Mouse (Mus musculus): Measurements from ENCODE around the gene Rps15. TPM values are rescaled to one million over a fixed set of nuclear protein-coding genes. Genes with fewer than 3 reads are reported as not detected.

Gene Rps15
- polyA plus RNA-seq (2014; fragmentation: Illumina TruSeq; extraction: RNeasy Lipid Tissue Mini Kit (QIAGEN cat#74804); ENCODE audit: low read depth, low replicate concordance), result 3.6 TPM

GRCm38 (mm10) chr10:80292251-80293146, at the start of gene Rps15:
Rps15 (plus strand) TSS chr10:80292453.

GRCm38 (mm10) chr10:80248971-80249640, 43.1 kb upstream of the Rps15 start, which contains the start of gene Ndufs7:
Ndufs7 (plus strand) TSS chr10:80249121.

GRCm38 (mm10) chr10:80260642-80261584, 31.3 kb upstream of the Rps15 start, which contains the start of the genes Gamt and Dazap1:
Gamt (minus strand) TSS chr10:80261012.
Dazap1 (plus strand) TSS chr10:80261486.

GRCm38 (mm10) chr10:80295618-80296425, 3.6 kb downstream of the Rps15 start, which contains the start of gene Apc2:
Apc2 (plus strand) TSS chr10:80295977.

GRCm38 (mm10) chr10:80320340-80320760, 28.1 kb downstream of the Rps15 start, which contains the start of gene 2310011J03Rik:
2310011J03Rik (minus strand) TSS chr10:80320537.

DNA sequence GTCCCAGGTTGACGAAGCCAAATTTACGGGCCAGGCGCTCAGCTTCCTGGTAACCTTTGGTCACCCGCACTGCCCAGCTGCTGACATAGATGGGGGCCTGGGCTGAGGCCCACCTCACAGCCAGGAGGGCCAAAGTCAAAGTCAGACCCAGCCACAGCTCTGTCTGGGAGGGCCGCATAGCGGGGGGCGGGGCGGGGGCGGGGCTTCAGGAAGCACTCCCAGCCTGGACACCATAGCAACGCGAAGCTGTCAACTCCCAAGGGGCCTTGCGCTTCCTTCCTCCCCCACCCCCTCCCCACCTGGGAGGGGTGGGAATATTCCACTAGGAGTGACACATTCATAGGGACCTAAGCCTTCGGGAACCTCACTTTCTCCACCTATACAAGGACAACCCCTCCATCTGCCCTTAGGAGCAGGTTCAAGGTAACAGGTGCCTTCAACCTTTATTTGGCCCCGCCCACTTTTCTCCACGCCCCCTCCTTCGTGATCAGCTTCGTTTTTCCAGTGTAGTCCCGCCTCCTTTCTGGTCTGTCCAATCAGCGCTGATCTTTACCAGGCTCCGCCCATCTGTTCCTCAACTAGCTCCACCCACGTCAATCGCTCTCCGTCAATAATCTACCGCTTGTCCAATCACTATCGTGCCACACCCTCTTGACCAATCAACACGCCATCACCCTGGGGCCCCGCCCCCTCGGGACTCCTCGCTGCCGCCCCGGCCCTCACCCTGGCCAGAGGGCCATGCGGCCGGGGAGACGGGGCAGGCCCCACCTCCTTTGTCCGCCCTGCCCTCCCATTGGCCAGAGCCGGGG, 37.2 kb downstream of the Rps15 start, which contains the start of the genes Pcsk4 and Reep6:
Gene Pcsk4 (minus strand): TSS at position 226 of the 809 bp plus-strand sequence.
Gene Reep6 (plus strand): TSS at position 681 of the 809 bp plus-strand sequence.

Other genes starting within 250 kb of the Rps15 start
- gene Gpx4, start 245.3 kb upstream of the Rps15 start, polyA plus RNA-seq (2014; fragmentation: Illumina TruSeq; extraction: RNeasy Lipid Tissue Mini Kit (QIAGEN cat#74804); ENCODE audit: low read depth, low replicate concordance), result 73.4 TPM
- 0.64 TPM for gene Sbno2, start 186.9 kb upstream of the Rps15 start, polyA plus RNA-seq (2014; fragmentation: Illumina TruSeq; extraction: RNeasy Lipid Tissue Mini Kit (QIAGEN cat#74804); ENCODE audit: low read depth, low replicate concordance)
- gene Stk11, start 176.7 kb upstream of the Rps15 start, polyA plus RNA-seq (2014; fragmentation: Illumina TruSeq; extraction: RNeasy Lipid Tissue Mini Kit (QIAGEN cat#74804); ENCODE audit: low read depth, low replicate concordance), result 9.5 TPM
- 4.3 TPM for gene Atp5d, start 153.8 kb upstream of the Rps15 start, polyA plus RNA-seq (2014; fragmentation: Illumina TruSeq; extraction: RNeasy Lipid Tissue Mini Kit (QIAGEN cat#74804); ENCODE audit: low read depth, low replicate concordance)
- gene Cbarp, start 151.6 kb upstream of the Rps15 start, polyA plus RNA-seq (2014; fragmentation: Illumina TruSeq; extraction: RNeasy Lipid Tissue Mini Kit (QIAGEN cat#74804); ENCODE audit: low read depth, low replicate concordance), result not detected
- 5.2 TPM for gene Midn, start 144.2 kb upstream of the Rps15 start, polyA plus RNA-seq (2014; fragmentation: Illumina TruSeq; extraction: RNeasy Lipid Tissue Mini Kit (QIAGEN cat#74804); ENCODE audit: low read depth, low replicate concordance)
- 8.9 TPM for gene Cirbp, start 126.5 kb upstream of the Rps15 start, polyA plus RNA-seq (2014; fragmentation: Illumina TruSeq; extraction: RNeasy Lipid Tissue Mini Kit (QIAGEN cat#74804); ENCODE audit: low read depth, low replicate concordance)
- gene 1600002K03Rik, start 119.5 kb upstream of the Rps15 start, polyA plus RNA-seq (2014; fragmentation: Illumina TruSeq; extraction: RNeasy Lipid Tissue Mini Kit (QIAGEN cat#74804); ENCODE audit: low read depth, low replicate concordance), result 1.1 TPM
- not detected for gene Efna2, start 113.0 kb upstream of the Rps15 start, polyA plus RNA-seq (2014; fragmentation: Illumina TruSeq; extraction: RNeasy Lipid Tissue Mini Kit (QIAGEN cat#74804); ENCODE audit: low read depth, low replicate concordance)
- 1.5 TPM for gene Mum1, start 66.0 kb upstream of the Rps15 start, polyA plus RNA-seq (2014; fragmentation: Illumina TruSeq; extraction: RNeasy Lipid Tissue Mini Kit (QIAGEN cat#74804); ENCODE audit: low read depth, low replicate concordance)
- gene Ndufs7, start 43.3 kb upstream of the Rps15 start, polyA plus RNA-seq (2014; fragmentation: Illumina TruSeq; extraction: RNeasy Lipid Tissue Mini Kit (QIAGEN cat#74804); ENCODE audit: low read depth, low replicate concordance), result 3.2 TPM
- gene Gamt, start 31.4 kb upstream of the Rps15 start, polyA plus RNA-seq (2014; fragmentation: Illumina TruSeq; extraction: RNeasy Lipid Tissue Mini Kit (QIAGEN cat#74804); ENCODE audit: low read depth, low replicate concordance), result 20.3 TPM
- 13.7 TPM for gene Dazap1, start 31.0 kb upstream of the Rps15 start, polyA plus RNA-seq (2014; fragmentation: Illumina TruSeq; extraction: RNeasy Lipid Tissue Mini Kit (QIAGEN cat#74804); ENCODE audit: low read depth, low replicate concordance)
- gene Apc2, start 3.5 kb downstream of the Rps15 start, polyA plus RNA-seq (2014; fragmentation: Illumina TruSeq; extraction: RNeasy Lipid Tissue Mini Kit (QIAGEN cat#74804); ENCODE audit: low read depth, low replicate concordance), result not detected
- gene 2310011J03Rik, start 28.1 kb downstream of the Rps15 start, polyA plus RNA-seq (2014; fragmentation: Illumina TruSeq; extraction: RNeasy Lipid Tissue Mini Kit (QIAGEN cat#74804); ENCODE audit: low read depth, low replicate concordance), result 0.69 TPM
- 0.32 TPM for gene Pcsk4, start 37.0 kb downstream of the Rps15 start, polyA plus RNA-seq (2014; fragmentation: Illumina TruSeq; extraction: RNeasy Lipid Tissue Mini Kit (QIAGEN cat#74804); ENCODE audit: low read depth, low replicate concordance)
- gene Reep6, start 37.5 kb downstream of the Rps15 start, polyA plus RNA-seq (2014; fragmentation: Illumina TruSeq; extraction: RNeasy Lipid Tissue Mini Kit (QIAGEN cat#74804); ENCODE audit: low read depth, low replicate concordance), result 47.3 TPM
- gene Adamtsl5, start 56.0 kb downstream of the Rps15 start, polyA plus RNA-seq (2014; fragmentation: Illumina TruSeq; extraction: RNeasy Lipid Tissue Mini Kit (QIAGEN cat#74804); ENCODE audit: low read depth, low replicate concordance), result 0.13 TPM
- not detected for gene Plk5, start 64.0 kb downstream of the Rps15 start, polyA plus RNA-seq (2014; fragmentation: Illumina TruSeq; extraction: RNeasy Lipid Tissue Mini Kit (QIAGEN cat#74804); ENCODE audit: low read depth, low replicate concordance)
- gene Mex3d, start 95.2 kb downstream of the Rps15 start, polyA plus RNA-seq (2014; fragmentation: Illumina TruSeq; extraction: RNeasy Lipid Tissue Mini Kit (QIAGEN cat#74804); ENCODE audit: low read depth, low replicate concordance), result 1.4 TPM
- 0.98 TPM for gene Mbd3, start 107.1 kb downstream of the Rps15 start, polyA plus RNA-seq (2014; fragmentation: Illumina TruSeq; extraction: RNeasy Lipid Tissue Mini Kit (QIAGEN cat#74804); ENCODE audit: low read depth, low replicate concordance)
- 3.9 TPM for gene Uqcr11, start 114.4 kb downstream of the Rps15 start, polyA plus RNA-seq (2014; fragmentation: Illumina TruSeq; extraction: RNeasy Lipid Tissue Mini Kit (QIAGEN cat#74804); ENCODE audit: low read depth, low replicate concordance)
- gene Tcf3, start 141.2 kb downstream of the Rps15 start, polyA plus RNA-seq (2014; fragmentation: Illumina TruSeq; extraction: RNeasy Lipid Tissue Mini Kit (QIAGEN cat#74804); ENCODE audit: low read depth, low replicate concordance), result 1.3 TPM
- gene Onecut3, start 202.4 kb downstream of the Rps15 start, polyA plus RNA-seq (2014; fragmentation: Illumina TruSeq; extraction: RNeasy Lipid Tissue Mini Kit (QIAGEN cat#74804); ENCODE audit: low read depth, low replicate concordance), result not detected
- gene Atp8b3, start 246.7 kb downstream of the Rps15 start, polyA plus RNA-seq (2014; fragmentation: Illumina TruSeq; extraction: RNeasy Lipid Tissue Mini Kit (QIAGEN cat#74804); ENCODE audit: low read depth, low replicate concordance), result not detected

All from liver, adult 10 weeks (tissue).